Mouse (Mus musculus) layer of hippocampus, postnatal 36 days (tissue): Measurements from ENCODE around the gene Dcun1d1. TPM values are rescaled to one million over a fixed set of nuclear protein-coding genes. Genes with fewer than 3 reads are reported as not detected.

Experiments used
- DNase-seq, 2 experiments: peaks; one replicate each; pipeline ENCODE4 v3.0.0; 2022
- total RNA-seq, 2 experiments: library from RNA; stranded (reverse); gene quantifications; 2 replicates each; pipeline ENCODE4 v1.2.3; 2021

The Dcun1d1 gene
- total RNA-seq, 2 experiments from 2014 or later: 66.5 to 68.4 TPM

DNA sequence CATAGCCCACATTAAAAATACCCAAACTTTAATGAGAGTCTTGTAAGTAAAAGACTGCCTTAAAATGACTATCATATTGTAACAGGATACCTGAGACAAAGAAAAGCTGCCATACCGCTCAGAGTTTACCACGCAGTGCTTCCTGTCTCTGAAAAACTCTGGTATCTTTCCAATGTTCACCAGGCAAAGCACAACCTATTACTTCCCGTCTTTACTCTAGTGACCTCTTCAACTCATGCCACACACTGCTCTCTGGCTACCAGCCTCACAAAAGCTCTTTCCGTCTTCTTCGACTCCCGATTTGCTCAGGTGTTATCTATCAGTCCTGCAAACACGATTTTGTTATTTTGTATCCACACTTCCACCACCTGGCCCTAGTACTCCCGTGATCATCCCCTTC is 7.4 kb downstream of the Dcun1d1 start:
- no peak for DNase-seq

DNA sequence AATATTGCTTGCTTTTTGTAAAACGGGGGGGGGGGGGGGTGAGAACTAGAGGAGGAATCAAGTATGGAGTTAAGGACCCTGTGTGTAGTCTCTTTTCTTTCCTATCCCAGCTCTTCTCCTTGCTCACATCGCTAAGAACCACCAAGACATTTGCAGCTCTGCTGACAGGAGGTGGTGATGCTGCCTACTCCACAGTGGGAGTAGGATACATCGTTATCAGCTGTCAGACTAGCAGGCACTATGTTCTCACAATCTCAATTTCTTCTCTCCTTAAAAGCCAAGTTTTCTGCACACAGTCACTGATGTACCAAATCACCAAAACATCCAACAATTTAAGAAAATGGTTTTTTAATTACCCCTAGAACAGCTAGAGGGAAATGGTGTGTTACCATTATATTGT is 7.8 kb downstream of the Dcun1d1 start:
- no peak for DNase-seq

DNA sequence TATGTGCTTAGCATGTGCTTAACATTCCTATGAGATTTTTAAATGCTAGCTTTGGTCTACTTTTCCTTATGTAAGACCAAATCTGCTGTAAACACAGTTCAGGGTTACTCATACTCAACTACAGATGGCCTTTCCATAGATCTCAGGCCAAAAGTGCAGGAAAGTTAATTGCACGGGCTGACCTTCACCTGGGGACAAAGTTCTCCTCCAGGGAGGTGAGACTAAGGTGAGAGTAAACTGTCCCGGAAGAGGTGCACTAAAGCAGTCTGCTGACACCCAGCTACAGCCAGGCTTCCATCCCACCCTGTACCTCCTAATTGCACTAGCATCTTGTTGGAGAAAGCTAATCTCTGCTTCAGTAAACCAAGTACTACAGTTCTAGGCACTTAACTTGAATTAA is 11.4 kb downstream of the Dcun1d1 start:
- no peak for DNase-seq

DNA sequence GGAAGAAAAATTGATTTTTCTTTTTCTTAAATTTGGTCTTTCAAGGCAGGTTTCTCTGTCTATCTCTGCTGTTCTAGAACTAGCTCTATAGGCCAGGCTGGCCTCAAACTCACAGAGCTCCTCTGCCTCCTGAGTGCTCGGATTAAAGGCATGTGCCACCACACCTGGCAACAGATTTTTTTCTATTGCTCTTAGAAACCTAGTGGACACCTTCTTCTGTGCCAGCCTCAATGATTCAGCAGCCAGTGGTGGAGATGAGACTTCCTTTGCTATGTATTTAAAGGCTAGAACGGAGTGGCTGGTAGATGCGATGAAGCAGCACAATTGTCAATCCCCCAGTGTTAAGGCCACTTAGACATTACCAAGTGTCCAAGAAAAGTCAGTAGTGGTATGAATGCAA is 13.2 kb downstream of the Dcun1d1 start:
- DNase-seq: no peak

DNA sequence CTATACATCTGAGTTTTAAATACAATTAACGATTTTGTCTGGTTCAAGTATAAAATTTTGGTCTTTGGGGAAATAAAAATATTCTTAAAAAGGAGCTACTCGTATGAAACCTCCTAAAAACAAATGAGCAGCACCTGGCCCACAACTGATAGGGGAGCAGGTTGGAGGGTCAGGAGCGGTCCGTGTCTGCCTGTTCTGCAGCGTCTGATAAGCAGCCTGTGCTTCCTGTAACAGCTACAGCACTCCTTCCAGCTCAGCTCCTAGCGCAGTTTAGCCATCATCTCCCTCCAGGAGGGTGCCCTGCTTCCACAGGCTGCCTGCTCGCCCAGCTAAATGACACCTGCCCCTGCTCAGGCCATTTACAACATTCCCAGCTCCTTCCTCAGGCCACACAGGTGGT is 13.8 kb downstream of the Dcun1d1 start:
- no peak for DNase-seq

DNA sequence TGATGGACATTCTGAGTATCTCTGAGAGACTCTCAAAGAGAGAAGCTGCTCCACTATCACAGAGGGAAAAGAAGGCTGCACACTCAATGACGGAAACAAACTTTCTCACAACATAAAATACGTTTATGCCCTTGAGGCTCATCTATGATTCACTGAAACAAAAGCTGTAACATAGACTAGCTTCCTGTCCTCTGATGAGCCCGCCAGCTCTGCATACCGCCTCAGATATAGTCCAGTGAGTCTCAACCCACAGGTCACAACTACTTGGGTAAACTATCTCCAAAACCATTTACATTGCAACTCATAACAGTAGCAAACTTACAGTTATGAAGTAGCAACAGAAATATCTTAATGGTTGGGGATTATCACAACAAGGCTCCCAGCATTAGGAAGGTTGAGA is 14.7 kb downstream of the Dcun1d1 start:
- DNase-seq: no peak

DNA sequence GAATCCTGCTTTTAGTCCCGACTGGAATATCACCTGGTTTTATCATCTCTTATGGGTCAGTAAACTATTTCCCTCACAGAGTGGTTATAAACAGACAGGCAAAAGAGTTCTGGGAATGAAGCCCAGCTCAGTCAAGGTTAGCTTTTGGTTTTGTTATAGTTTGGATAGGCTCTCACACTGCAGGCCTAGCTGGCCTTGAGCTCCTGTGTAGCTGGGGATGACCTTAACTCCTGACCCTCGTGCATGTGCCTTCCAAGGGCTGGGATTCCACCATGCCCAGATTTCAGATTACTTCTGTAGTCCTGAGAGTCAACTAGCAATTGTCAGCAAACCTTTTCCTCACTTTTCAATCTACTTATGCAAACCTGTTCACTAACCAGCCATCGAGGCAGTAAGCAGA is 19.0 kb downstream of the Dcun1d1 start:
- no peak for DNase-seq

DNA sequence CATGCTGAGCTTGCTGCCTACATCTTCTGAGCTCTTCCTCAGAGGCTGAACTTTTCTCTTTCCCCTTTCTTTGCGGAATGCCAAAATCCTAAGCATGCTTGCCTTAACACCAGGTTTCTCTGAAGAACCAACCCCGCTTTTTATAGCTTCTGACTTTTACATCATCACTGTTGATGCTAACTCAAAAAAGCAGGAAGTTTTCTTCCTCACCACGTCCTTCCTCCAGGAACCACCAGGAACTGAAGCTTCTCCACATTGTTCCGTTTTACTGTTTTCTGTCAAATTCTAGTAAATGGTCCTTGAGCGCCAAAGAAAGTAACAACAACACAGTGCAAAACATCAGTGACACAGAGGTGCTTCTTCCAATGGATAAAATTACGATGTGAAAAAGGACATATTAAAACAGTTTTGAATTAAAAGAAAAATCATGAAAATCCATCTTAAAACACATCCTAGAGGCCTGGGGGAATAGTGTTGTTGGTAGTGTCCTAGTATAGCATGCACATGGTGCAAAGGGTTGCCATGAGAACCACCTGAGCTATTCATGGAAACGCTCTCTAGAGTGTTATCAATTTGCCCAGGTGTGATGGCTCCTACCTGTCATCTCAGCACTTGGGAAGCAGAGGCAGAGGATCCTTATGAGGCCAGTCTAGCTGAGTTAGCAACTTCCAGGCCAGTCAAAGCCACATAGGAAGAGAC is 28.1 kb downstream of the Dcun1d1 start:
- no peak for DNase-seq

DNA sequence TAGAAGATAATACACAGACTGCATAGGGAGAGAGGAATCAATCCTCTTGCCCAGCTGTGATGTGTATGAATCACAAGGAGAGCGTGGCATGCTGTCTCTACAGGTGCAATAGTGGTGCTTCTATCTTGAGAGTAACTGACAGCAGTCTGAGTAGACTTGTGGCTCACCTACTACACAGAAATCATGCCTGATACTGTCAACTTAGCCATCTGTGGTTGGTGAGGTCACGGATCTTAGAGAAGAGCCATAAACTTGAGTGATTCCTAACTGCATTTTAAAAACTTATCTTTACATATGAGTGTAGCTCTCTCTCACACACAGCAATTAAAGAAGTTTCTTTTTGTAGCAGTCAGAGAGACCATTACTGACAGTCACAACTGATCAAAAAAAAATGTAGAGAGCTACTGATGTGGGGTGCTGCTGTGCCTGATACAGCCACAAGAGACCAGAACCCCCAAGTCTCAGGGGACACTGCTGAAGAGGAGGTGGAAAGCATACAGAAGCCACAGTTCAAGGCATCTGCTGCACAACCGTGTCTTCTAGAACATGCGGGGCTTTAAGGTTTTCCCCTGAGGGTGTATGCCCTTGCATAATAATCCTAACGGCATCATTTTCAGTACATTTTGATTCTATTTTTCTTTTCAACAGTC is 36.6 kb downstream of the Dcun1d1 start:
- DNase-seq: no peak

DNA sequence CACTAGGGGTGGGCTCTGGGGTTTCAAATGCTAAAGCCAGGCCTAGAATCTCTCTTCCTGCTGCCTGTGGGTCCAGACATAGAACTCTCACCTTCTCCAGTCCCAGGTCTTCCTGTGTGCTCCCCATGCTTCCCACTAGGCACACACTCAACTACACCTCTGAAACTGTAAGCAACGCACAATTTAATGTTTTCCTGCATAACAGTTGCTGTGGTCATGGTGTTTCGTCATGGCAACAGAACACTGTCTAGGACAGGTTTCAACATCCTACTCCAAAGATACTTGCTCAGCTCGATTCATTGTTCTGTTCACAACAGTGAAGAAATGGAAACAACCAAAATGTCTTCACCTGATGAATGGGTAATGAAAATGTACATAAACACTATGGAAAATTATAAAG is 38.1 kb downstream of the Dcun1d1 start:
- DNase-seq: no peak

DNA sequence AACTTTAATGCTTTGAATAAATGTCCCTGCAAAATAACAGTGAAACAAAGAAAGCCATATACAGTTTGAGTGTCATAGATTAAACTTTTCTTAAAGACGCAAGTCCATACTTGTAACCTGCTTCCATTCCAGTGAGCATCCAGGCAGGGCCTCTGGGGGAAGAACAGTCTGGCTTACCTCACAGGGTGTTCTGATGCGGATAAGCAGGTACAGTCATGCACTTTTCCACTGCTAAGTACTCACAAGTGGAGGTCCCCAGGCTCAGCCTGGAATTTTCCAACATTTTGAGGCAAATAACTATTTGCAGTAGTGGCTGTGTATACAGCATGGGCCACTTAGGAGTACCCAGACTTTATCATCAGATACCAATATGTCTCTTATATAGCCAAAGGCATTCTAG is 39.3 kb downstream of the Dcun1d1 start:
- DNase-seq: no peak

DNA sequence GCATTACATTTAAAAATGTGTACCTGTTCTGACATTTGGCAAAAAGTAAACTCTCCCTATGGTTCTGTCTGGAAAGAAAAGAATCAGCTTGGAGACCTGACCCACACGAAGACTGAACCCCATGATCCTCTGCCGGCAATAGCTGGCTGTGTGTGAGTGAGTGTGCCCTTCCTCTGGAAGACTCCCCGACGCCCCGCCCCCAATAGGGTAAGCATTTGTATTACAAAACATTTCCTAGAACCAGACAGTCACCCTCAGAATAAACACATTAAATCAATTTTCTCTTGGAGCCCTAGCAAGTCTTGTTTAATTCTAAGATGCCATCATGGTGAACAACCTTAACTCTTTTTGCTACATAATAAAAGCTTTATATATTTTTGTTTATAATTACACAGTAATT is 44.1 kb downstream of the Dcun1d1 start:
- no peak for DNase-seq

DNA sequence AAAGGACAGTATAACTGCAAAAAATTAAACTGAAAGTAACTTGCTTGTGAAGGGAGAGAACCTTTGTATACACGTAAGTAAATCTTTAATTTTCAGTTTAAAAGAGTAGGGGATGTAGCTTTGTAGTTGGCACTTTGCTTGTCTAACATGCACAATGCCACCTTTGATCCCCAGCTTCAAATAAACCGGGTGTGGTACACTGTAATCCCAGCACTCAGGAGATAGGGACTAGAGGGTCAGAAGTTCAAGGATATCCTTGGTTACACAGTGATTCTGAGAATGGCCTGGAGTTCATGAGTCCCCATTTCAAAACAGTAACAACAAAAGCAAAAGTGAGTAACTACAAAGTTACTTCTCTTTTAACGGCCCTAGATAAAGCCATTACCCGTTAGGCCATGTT is 46.1 kb downstream of the Dcun1d1 start:
- DNase-seq: no peak

DNA sequence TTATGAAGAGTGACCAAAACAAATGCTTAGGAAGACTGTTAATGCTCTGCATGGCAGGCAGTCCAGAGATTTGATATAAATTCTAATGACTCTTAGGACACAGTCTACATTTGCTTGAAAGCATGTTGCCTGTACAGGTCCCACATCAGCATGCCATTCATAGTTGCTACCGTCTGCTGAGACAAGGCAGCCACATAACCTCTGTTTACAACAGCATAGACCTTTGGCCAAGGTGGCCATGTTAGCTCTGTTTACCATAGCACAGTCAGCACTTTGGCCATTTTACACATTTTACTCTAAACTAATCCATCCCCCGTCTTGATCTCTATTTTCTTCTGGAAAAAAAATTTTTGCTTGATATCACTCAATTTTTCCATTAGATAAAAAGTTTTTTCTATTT is 47.7 kb downstream of the Dcun1d1 start:
- DNase-seq: no peak

DNA sequence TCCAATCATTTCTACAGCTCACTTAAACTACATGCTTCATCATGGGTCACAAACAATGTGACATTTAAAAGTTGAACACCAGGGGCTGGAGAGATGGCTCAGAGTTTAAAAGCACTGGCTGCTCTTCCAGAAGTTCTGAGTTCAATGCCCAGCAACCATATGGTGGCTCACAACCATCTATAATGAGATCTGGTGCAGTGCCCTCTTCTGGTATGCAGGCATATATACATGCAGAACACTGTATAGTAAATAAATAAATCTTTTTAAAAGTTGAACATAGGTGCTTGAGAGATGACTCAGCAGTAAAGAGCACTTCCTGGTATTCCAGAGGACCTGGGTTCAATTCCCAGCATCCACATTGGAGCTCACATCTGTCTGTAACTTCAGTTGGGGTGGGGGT is 54.0 kb downstream of the Dcun1d1 start:
- DNase-seq: no peak

DNA sequence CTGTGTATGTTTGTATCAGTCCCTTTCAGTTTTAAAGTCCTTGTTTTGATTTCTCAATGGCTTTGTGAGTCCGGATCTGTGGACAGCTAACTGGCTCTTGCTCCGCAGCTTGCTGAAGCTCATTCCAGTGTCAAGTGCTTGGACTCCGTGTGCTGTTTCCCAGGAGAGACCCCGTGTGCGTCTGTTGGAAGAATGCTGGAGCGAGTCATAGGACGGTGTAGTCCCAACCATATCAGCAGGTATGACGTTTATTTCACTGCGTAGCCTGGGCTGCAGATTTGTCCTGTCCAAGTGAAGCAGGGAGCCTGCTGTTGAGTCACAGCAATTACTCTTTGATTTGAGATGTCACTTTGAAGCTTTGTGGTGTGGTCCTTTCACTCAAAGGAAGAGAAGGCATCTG is 87.9 kb downstream of the Dcun1d1 start:
- no peak for DNase-seq

Other genes starting within 250 kb of the Dcun1d1 start
- 10 to 100 TPM; 74.3 to 81.3 TPM for gene Atp11b, start 183.3 kb downstream of the Dcun1d1 start, total RNA-seq
- 10 to 100 TPM; 35.0 to 44.1 TPM for gene Mccc1, start 63.2 kb upstream of the Dcun1d1 start, total RNA-seq
- not detected for gene Ccdc144b, start 116.1 kb upstream of the Dcun1d1 start, total RNA-seq
- 10 to 100 TPM; 43.7 to 51.1 TPM for gene Acad9, start 128.5 kb upstream of the Dcun1d1 start, total RNA-seq
- gene D3Ertd254e, start 213.6 kb upstream of the Dcun1d1 start, total RNA-seq: 10 to 100 TPM; 17.1 to 19.4 TPM